Mouse (Mus musculus): ENCODE results near the gene Pax9. TPM values are rescaled to one million over a fixed set of nuclear protein-coding genes. Genes with fewer than 3 reads are reported as not detected.

The Pax9 gene
- polyA plus RNA-seq, 1 experiment from 2014 or later = 0.08 TPM

- WGBS = 0% methylated on average over 41 of the region's 41 CpGs
- Histone ChIP-seq H3K4me3 (ENCODE audit: low read depth, low read length) (peak overlapping the region; percentile 23), H3K4me2 (peak overlapping the region; percentile 39), H3K4me1 (ENCODE audit: control insufficient read depth, insufficient read depth, low read length) (peaks cover 21% of the 10 kb centered on the region), H3K27me3 (ENCODE audit: control insufficient read depth, insufficient read depth, low read length) (peaks cover 98% of the 10 kb centered on the region), H3K9me3 (ENCODE audit: control insufficient read depth, low read length) (no peaks in the 10 kb centered on the region), H3K27ac (ENCODE audit: low read depth, low read length) (no peak overlapping the region), H3K36me3 (ENCODE audit: control insufficient read depth, insufficient read depth, low read length) (no peaks in the 10 kb centered on the region), H3K9ac (ENCODE audit: low read length) (no peak overlapping the region)
- peak; percentile 91 for ATAC-seq (ENCODE audit: low FRiP score)
- DNase-seq (ENCODE audit: low spot score, missing footprints) = peak; percentile 97
These were observed 4.0 kb downstream of the Pax9 start for GRCm38 (mm10) chr12:56695358-56696173.

DNA sequence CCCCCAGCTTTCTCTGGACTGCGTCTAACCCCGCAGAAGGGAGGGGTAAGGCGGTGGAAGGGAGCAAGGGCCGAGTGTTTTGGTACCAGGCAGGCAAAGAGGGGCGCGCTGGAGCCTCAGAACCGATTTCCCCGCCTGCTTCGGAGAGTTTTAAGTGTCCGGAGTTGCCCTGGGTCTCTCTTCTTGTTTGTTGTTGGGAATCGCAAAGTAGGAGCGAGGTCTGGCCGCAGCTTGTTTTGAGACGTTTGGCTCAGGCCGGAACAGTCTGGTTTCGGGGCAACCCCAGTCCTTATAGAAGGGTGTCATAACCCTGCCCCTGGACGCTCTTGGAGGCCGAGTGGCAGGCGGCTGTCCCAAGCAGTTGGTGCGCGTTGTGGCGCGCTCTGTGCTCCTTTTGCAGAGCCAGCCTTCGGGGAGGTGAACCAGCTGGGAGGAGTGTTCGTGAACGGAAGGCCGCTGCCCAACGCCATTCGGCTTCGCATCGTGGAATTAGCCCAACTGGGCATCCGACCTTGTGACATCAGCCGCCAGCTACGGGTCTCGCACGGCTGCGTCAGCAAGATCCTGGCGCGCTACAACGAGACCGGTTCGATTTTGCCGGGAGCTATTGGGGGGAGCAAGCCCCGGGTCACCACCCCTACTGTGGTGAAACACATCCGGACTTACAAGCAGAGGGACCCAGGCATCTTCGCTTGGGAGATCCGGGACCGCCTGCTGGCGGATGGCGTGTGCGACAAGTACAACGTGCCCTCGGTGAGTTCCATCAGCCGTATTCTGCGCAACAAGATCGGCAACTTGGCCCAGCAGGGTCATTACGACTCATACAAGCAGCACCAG is 4.8 kb downstream of the Pax9 start:
- H3K4me3 ChIP-seq (ENCODE audit: low read depth, low read length) = peak overlapping the region; percentile 23
- under 1% methylated on average over 57 of the region's 57 CpGs for WGBS
- H3K27ac ChIP-seq (ENCODE audit: low read depth, low read length) = no peak overlapping the region
- H3K27me3 ChIP-seq (ENCODE audit: control insufficient read depth, insufficient read depth, low read length) = peaks cover 97% of the 10 kb centered on the region
- H3K4me2 ChIP-seq = peak overlapping the region; percentile 39
- ATAC-seq (ENCODE audit: low FRiP score) (no peak), DNase-seq (ENCODE audit: low spot score, missing footprints) (peak; percentile 97)
- peaks cover 18% of the 10 kb centered on the region for H3K4me1 ChIP-seq (ENCODE audit: control insufficient read depth, insufficient read depth, low read length)
- H3K36me3 ChIP-seq (ENCODE audit: control insufficient read depth, insufficient read depth, low read length) = no peaks in the 10 kb centered on the region
- H3K9me3 ChIP-seq (ENCODE audit: control insufficient read depth, low read length) = no peaks in the 10 kb centered on the region
- H3K9ac ChIP-seq (ENCODE audit: low read length) = no peak overlapping the region

DNA sequence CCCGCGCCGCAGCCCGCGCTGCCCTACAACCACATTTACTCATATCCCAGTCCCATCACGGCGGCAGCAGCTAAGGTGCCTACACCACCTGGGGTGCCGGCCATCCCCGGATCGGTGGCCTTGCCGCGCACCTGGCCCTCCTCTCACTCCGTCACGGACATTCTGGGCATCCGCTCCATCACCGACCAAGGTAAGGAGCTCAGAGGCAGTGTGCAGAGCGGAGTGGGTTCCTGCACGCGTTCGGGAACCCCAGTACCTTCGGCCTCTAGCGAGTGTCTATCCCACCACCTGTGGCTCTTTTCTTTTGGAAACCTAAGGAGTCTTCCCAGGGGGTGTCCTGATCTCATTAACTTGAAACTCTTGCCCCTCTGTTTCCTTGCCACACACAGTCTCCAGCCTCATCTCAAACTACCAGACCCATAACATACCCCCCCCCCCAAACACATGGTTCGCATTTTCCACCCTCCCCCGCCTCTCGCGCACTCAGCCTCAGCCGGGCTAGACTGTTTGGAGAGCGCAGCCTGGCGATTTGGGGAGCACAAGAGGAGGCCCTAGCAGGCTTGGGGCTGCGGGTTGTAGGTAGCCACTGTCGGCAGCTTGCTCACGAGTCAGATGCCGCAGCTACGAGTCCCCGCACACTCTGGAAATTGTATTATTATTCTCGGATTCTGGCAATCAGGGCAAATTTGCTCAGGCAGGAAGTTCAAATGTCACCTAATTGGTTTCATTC is 5.6 kb downstream of the Pax9 start:
- Histone ChIP-seq H3K4me3 (ENCODE audit: low read depth, low read length) (peak overlapping the region; percentile 17; the same call in 1 of the 2 replicates), H3K4me1 (ENCODE audit: control insufficient read depth, insufficient read depth, low read length) (peaks cover 17% of the 10 kb centered on the region), H3K9ac (ENCODE audit: low read length) (no peak overlapping the region), H3K36me3 (ENCODE audit: control insufficient read depth, insufficient read depth, low read length) (no peaks in the 10 kb centered on the region), H3K27ac (ENCODE audit: low read depth, low read length) (no peak overlapping the region), H3K9me3 (ENCODE audit: control insufficient read depth, low read length) (no peaks in the 10 kb centered on the region), H3K27me3 (ENCODE audit: control insufficient read depth, insufficient read depth, low read length) (peaks cover 93% of the 10 kb centered on the region), H3K4me2 (peak overlapping the region; percentile 39; the same call in 1 of the 2 replicates)
- ATAC-seq (ENCODE audit: low FRiP score) (no peak), DNase-seq (ENCODE audit: low spot score, missing footprints) (peak; percentile 93)
- under 1% methylated on average over 36 of the region's 36 CpGs for WGBS

- Histone ChIP-seq H3K4me2 (no peak overlapping the region), H3K9me3 (ENCODE audit: control insufficient read depth, low read length) (no peaks in the 10 kb centered on the region), H3K4me1 (ENCODE audit: control insufficient read depth, insufficient read depth, low read length) (peaks cover 17% of the 10 kb centered on the region), H3K9ac (ENCODE audit: low read length) (no peak overlapping the region), H3K4me3 (ENCODE audit: low read depth, low read length) (no peak overlapping the region), H3K27ac (ENCODE audit: low read depth, low read length) (no peak overlapping the region), H3K27me3 (ENCODE audit: control insufficient read depth, insufficient read depth, low read length) (peaks cover 93% of the 10 kb centered on the region), H3K36me3 (ENCODE audit: control insufficient read depth, insufficient read depth, low read length) (no peaks in the 10 kb centered on the region)
- no peak for ATAC-seq (ENCODE audit: low FRiP score)
- WGBS = 2% methylated on average over 12 of the region's 12 CpGs
- DNase-seq (ENCODE audit: low spot score, missing footprints) = no peak
These were observed 6.2 kb downstream of the Pax9 start for GRCm38 (mm10) chr12:56697785-56698184.

GRCm38 (mm10) chr12:56698191-56698980 is 6.8 kb downstream of the Pax9 start:
- Histone ChIP-seq H3K4me1 (ENCODE audit: control insufficient read depth, insufficient read depth, low read length) (peaks cover 17% of the 10 kb centered on the region), H3K4me3 (ENCODE audit: low read depth, low read length) (no peak overlapping the region)
- 2% methylated on average over 8 of the region's 8 CpGs for WGBS

GRCm38 (mm10) chr12:56699351-56699750 is 7.8 kb downstream of the Pax9 start:
- no peak overlapping the region for H3K4me2 ChIP-seq
- H3K27me3 ChIP-seq (ENCODE audit: control insufficient read depth, insufficient read depth, low read length) = peaks cover 81% of the 10 kb centered on the region
- H3K9me3 ChIP-seq (ENCODE audit: control insufficient read depth, low read length) = no peaks in the 10 kb centered on the region
- H3K4me3 ChIP-seq (ENCODE audit: low read depth, low read length) = no peak overlapping the region
- H3K36me3 ChIP-seq (ENCODE audit: control insufficient read depth, insufficient read depth, low read length) = no peaks in the 10 kb centered on the region
- H3K9ac ChIP-seq (ENCODE audit: low read length) = no peak overlapping the region
- WGBS = 5% methylated on average over 3 of the region's 3 CpGs
- DNase-seq (ENCODE audit: low spot score, missing footprints) (peak; percentile 92), ATAC-seq (ENCODE audit: low FRiP score) (no peak)
- peaks cover 17% of the 10 kb centered on the region for H3K4me1 ChIP-seq (ENCODE audit: control insufficient read depth, insufficient read depth, low read length)
- no peak overlapping the region for H3K27ac ChIP-seq (ENCODE audit: low read depth, low read length)

More at GRCm38 (mm10) chr12:56698191-56698980, 6.8 kb downstream of the Pax9 start:
- H3K4me2 ChIP-seq = no peak overlapping the region
- DNase-seq (ENCODE audit: low spot score, missing footprints) = peak; percentile 94
- no peaks in the 10 kb centered on the region for H3K9me3 ChIP-seq (ENCODE audit: control insufficient read depth, low read length)
- H3K27ac ChIP-seq (ENCODE audit: low read depth, low read length) = no peak overlapping the region
- H3K36me3 ChIP-seq (ENCODE audit: control insufficient read depth, insufficient read depth, low read length) = no peaks in the 10 kb centered on the region
- peaks cover 87% of the 10 kb centered on the region for H3K27me3 ChIP-seq (ENCODE audit: control insufficient read depth, insufficient read depth, low read length)
- H3K9ac ChIP-seq (ENCODE audit: low read length) = no peak overlapping the region
- no peak for ATAC-seq (ENCODE audit: low FRiP score)

- H3K36me3 ChIP-seq (ENCODE audit: control insufficient read depth, insufficient read depth, low read length) = no peaks in the 10 kb centered on the region
- H3K27ac ChIP-seq (ENCODE audit: low read depth, low read length) = no peak overlapping the region
- 2% methylated on average over 44 of the region's 44 CpGs for WGBS
- H3K27me3 ChIP-seq (ENCODE audit: control insufficient read depth, insufficient read depth, low read length) = peaks cover 77% of the 10 kb centered on the region
- no peak overlapping the region for H3K4me2 ChIP-seq
- peaks cover 15% of the 10 kb centered on the region for H3K4me1 ChIP-seq (ENCODE audit: control insufficient read depth, insufficient read depth, low read length)
- H3K4me3 ChIP-seq (ENCODE audit: low read depth, low read length) = no peak overlapping the region
- peak; percentile 14; the same call in 1 of the 2 replicates for ATAC-seq (ENCODE audit: low FRiP score)
- H3K9ac ChIP-seq (ENCODE audit: low read length) = no peak overlapping the region
- H3K9me3 ChIP-seq (ENCODE audit: control insufficient read depth, low read length) = no peaks in the 10 kb centered on the region
- peak; percentile 96 for DNase-seq (ENCODE audit: low spot score, missing footprints)
These were observed 8.6 kb downstream of the Pax9 start for GRCm38 (mm10) chr12:56699915-56700900.

Data from midbrain, embryonic 11.5 days (tissue).